Mouse (Mus musculus) spleen, postnatal 4 days (tissue): ENCODE data around the gene Fam83e.

Source experiments
- DNase-seq, 2 experiments: peaks; one replicate each; pipeline ENCODE4 v3.0.0; 2022; ENCODE audit warnings: low spot score in 2 of 2

Fam83e gene

GRCm38 (mm10) chr7:45739820-45740219 is 18.8 kb downstream of the Fam83e start:
- DNase-seq, result no peak

- no peak for DNase-seq
Measured at GRCm38 (mm10) chr7:45741308-45741707, 20.3 kb downstream of the Fam83e start.

- no peak for DNase-seq
Measured at GRCm38 (mm10) chr7:45741777-45742176, 20.8 kb downstream of the Fam83e start.

- no peak for DNase-seq
Measured at GRCm38 (mm10) chr7:45742338-45742737, 21.3 kb downstream of the Fam83e start.

GRCm38 (mm10) chr7:45744387-45744786 is 23.4 kb downstream of the Fam83e start:
- peak; percentile 64 to 79 for DNase-seq

- no peak for DNase-seq
Measured at GRCm38 (mm10) chr7:45746518-45746917, 25.5 kb downstream of the Fam83e start.

GRCm38 (mm10) chr7:45747450-45747849 is 26.4 kb downstream of the Fam83e start:
- no peak for DNase-seq

GRCm38 (mm10) chr7:45748110-45748509 is 27.1 kb downstream of the Fam83e start:
- no peak for DNase-seq

GRCm38 (mm10) chr7:45749401-45749800 is 28.4 kb downstream of the Fam83e start:
- no peak for DNase-seq

GRCm38 (mm10) chr7:45750162-45750561 is 29.1 kb downstream of the Fam83e start:
- DNase-seq, result no peak

GRCm38 (mm10) chr7:45755703-45756102 is 34.7 kb downstream of the Fam83e start:
- no peak for DNase-seq

GRCm38 (mm10) chr7:45759400-45759799 is 38.4 kb downstream of the Fam83e start:
- DNase-seq, result no peak

- no peak for DNase-seq
Measured at GRCm38 (mm10) chr7:45760151-45760550, 39.1 kb downstream of the Fam83e start.

- no peak for DNase-seq
Measured at GRCm38 (mm10) chr7:45765995-45766394, 45.0 kb downstream of the Fam83e start.

- no peak for DNase-seq
Measured at GRCm38 (mm10) chr7:45766764-45767163, 45.8 kb downstream of the Fam83e start.

GRCm38 (mm10) chr7:45767500-45767899 is 46.5 kb downstream of the Fam83e start:
- no peak for DNase-seq

GRCm38 (mm10) chr7:45770427-45771082 is 49.5 kb downstream of the Fam83e start:
- no peak for DNase-seq

GRCm38 (mm10) chr7:45771101-45771500 is 50.1 kb downstream of the Fam83e start:
- DNase-seq, result no peak

GRCm38 (mm10) chr7:45775237-45775636 is 54.2 kb downstream of the Fam83e start:
- DNase-seq, result no peak
